Mouse (Mus musculus): ENCODE data around the gene Bend4.

Gene Bend4

DNA sequence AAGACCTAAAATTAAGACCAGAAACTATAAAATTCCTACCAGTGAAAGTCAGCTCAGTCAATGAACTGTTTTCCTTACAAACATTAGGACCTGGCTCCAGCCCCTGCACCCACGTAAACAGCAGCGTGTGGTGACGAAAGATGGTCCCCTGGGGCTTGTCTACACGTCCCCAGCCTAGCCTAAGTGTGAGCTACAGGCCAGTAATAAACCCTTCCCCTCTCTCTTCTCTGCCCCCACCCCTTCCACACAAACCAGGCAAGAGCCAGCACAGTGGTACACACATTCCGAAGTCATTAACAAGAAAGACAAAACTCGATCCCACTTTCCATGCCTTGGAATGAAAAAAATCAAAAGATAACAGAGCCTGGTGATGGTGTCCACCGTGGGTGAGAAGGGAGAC, 16.6 kb downstream of the Bend4 start:
- DNase-seq = no peak

DNA sequence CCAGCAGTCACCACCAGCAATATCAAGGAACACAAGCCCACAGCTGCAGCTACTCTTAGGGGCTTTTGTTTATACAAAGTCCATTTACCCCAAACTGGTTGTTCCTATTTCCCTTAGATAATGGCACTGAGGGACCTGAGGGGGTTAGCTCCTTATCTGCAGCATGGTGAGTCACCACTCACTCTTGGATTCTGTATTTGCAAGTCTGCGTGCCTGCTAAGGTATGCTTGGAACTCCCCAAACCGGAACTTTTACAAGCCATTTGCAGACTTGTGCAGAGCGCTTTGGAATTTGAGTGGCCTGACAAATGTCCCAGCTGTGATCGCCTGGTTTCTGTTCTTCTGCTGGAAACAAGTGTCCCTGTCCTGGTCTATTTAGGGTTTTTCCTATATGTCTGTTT, 17.7 kb downstream of the Bend4 start:
- DNase-seq = no peak

DNA sequence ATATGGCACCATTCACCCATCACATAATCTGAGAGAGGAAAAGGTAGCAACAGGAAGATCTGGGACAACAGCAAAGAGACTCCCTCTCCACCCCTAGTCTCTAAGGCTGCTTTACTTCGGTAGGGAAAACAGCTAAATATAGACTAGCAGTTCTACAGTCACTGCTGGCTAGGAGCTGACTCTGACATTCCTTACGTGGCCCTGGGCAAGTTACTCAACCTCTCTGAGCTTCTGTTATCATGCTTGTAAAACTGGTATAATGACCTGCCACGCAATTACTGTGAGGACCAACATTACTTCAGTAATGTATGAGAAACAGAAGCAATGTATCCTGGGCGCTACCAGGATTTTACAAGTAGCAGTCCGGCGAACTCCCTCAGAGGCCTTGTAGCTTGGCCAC, 19.7 kb downstream of the Bend4 start:
- no peak for DNase-seq

DNA sequence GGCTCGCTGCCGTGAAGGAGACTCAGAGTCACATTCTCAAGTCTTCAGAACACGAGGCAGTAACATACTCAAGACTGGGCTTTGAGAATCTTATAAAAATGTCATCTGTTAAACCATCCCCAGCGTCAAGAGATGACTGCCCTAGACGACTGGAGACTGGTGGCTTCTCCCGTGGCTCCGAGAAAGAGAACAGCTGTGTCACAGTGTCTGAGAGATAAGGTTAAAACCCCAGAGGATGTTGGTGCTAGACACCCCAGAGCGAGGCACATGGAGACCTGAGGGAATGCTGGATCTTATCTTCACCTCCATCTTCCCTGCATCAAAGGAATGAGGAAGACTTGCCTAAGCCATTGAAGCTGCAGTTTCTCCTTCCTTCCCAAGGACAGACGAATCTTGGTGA, 23.2 kb downstream of the Bend4 start:
- DNase-seq = no peak

DNA sequence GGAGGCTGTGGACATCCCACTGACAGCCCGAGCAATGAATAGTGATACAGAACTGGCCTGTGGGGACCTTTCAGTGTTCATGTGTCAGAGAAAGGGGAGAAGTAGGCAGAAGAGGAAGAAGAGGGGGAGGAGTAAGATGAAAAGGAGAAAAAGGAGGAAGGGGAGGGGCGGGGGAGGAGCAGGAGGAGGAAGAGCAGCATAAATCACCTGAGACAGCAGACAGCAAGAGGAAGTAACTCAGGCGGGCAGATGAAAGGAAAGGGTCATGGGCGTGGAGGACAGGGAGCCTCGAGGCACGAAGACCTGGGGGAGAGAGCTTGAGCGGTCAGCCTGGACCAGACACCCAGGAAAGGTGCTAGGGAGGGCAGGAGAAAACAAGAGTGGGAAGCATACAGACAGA, 23.7 kb downstream of the Bend4 start:
- DNase-seq = no peak

DNA sequence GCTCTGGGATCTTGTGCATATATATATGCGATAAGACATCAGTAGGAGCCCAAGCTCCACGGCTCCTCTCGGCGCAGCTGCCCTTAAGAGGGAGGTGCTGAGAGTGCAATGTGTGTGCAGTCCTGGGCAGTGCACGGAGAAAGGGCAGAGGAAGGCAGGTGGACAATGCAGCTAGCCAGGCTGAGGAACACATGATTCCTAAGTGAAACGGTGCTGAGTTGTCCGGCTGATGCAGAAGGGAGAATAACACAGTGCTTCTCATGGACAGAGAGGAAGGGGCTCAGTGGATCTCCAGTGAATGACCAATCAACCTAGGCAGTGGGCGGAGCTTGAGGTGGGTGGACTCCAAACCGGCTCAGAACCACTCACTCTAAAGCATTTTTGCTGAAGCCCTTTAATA, 26.5 kb downstream of the Bend4 start:
- DNase-seq = no peak

DNA sequence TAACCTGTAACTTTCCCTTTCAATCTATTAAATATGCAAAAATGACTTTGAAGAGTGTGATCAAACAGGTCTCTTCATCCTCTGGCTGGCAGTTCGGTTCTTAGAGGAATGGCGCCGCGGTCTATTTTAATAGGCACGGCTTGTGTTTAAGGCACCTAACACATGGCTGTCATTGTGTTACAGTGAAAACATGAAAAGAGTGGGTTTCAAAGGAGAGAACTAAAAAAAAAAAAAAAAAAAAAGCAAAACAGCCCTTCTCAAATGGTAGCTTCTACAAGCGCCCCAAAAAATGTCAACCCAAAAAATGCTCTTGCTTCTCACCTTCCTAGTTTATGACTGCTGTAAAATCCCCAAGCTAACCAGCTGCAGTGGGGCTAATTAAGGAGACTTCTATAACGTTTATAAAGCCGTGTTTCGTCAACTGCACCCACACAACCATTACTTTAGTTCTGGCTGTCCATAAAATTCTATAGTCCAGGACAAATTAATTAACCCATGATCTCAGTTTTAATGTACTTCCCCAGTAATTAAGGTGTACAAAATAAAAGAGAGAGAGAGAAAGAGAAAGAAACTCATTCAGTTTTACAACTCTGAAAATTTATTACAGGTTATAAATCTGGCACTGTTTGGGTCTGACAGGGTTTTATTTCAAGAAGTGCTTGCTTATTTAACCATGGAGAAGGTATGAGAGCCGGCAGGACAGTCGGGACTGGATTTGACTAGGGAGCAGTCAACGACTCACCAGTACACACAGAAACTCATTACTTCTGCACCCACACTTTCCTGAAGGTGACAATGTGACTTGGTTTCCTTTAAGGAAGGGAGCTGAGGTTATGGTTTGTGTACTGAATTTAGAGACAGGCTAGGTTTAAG, 27.3 kb downstream of the Bend4 start:
- DNase-seq = no peak

DNA sequence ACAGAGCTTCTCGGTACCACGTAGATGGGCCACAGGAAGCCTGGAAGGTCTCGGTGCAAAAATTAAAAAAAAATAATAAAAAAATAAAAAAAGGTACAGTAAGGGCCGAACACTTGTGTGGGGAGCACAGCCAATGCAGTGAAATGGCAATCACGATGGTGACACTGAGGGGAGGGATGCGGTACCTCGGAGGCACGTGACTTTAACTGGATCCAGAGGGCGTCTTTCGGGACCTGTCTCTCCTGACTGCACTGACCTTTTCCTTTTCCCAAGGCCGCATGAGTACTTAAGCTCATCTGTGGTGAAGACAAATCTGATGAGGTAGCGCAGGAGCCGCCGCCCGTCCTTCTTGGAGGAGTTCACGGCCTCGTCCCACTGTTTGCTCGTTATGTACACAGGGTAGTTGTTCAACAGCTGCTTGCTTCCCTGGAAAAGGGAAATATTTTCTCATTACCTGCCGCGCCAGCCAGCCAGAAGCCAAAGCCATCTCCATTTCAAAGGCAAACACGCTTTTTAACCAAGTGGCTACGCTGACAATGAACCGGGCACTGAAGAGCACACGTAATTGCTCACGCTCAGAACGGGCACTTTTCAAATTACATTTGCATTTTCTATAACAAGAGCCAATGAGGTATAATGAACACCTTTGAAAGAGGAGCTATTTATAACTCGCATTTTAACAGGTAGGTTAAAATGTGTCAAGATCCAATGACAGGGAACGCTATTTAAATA, 28.1 kb downstream of the Bend4 start:
- DNase-seq = no peak

DNA sequence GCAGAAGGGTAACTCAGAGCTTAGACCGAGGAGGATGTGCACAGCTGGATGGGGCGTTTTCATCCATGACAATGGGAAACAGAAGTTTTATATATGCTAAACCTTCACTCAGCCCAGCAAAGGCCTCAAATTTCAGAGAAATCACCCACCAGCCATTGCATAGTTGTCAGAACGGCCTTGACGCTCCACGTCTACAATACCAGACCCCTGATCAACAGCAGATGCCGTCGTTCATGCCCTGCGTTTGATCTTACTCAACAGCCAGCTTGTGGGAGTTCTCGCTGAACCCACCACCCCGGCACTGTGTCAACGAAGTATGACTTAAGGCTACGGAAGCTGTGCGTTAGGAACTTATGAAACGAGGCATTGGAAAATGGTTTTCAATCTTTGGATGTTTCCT, 30.9 kb downstream of the Bend4 start:
- no peak for DNase-seq

DNA sequence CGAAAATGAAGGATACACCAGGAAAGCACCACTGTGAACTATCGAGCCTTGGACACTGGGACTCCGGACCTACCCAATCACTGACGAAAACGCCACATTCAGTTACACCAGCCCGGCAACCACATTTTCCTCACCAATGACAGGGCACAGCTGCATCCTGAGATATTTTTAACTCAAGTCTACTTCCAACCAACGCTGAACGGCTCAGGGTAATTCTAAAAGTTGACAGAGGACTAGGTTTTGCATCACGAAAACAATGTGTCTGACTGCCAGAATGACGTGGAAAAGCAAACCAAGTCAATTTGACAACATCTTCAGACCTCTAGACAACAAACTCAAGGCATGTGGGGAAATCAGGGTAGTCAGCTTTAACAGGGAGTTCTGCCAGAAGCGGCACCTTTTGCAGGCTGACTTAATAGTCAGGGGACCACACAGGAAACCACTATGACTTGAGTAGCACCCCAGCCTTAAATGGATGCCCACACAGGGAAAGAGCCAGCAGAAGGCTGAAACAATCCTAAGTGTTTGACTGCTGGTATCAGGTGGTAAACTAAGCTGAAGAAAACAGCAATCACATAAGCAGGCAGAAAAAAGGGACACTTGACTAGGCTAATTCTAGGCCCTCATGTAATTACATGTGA, 32.8 kb downstream of the Bend4 start:
- no peak for DNase-seq

DNA sequence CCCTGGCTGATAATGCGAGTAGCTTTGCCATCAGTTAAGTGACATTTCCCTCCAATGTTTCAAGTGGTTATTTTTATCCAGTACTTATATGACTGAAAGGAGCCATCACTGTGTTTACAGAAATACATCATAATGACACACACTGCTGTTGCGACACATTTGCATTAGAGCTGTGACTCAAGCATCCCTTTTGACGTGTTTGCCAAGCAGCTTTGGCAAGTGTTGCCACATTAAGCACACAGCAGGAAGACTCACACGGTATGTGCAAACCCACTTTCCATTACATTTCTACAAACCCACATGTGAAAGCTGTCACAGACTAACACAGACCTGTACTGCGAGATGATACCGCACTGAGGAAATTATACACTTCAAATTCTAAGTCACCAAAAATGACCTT, 34.2 kb downstream of the Bend4 start:
- DNase-seq = no peak

DNA sequence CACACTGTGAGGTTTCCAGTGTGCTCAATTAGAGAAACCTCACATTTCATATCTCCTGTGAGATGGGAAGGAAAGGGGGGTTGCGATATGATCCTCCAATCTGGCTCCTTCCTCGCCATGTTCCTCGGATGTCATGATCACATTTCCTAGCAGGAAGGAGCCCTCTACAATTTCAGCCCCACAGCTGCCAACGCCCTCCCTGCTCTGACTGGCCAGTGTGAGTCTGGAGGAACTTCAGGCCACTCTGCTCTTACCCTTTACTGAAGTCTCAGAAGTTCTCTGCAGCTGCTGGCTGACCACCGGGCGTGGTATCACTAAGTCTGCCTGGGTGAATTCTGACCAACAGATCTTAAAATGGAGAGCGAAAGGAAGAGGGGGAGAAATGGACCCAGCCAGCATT, 45.6 kb downstream of the Bend4 start:
- DNase-seq = no peak

DNA sequence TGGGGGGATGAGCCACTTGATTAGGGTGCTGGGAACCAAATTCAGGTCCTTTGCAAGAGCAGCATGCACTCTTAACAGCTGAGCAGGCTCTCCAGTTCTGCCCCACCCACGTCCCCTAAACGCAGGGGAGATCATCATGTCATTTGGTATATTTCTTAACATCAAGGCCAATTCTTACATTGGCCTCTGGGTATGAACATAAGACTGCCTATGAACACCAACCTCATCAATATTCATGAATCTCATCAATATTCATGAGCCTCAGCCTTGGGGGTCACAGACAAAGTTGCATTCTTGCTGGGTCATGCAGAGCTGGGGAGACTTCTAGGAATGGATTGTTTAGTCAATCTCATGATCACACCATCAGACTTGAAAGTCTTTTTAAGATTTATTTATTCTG, 46.4 kb downstream of the Bend4 start:
- DNase-seq = peak; percentile 15

DNA sequence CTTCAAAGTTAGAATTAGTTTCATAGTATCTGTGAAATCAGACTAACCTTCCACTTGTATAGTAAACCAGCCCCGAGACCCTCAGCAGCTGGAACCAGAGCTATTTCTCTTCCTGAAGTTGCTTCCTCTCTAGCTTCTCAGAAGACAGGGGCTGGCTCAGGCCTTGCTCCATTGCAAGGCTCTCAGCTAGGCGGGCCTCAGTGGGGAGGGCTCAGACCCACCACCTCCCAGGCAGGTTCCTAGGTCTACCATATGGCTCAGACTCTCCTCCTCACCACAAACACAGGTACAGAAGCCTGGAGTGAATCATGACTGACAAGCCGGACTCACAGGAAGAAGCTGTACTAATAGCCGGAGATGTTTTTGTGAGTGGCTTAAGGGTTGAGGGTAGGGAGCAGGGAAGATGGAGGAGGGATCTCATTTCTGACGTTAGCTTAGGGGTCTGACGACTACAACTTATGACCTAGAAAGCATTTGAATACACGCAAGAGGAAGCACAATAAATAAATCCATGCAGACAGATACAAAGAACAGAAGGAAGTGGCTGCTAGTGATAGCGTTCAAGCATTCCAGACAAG, 51.0 kb downstream of the Bend4 start:
- DNase-seq = peak; percentile 55

DNA sequence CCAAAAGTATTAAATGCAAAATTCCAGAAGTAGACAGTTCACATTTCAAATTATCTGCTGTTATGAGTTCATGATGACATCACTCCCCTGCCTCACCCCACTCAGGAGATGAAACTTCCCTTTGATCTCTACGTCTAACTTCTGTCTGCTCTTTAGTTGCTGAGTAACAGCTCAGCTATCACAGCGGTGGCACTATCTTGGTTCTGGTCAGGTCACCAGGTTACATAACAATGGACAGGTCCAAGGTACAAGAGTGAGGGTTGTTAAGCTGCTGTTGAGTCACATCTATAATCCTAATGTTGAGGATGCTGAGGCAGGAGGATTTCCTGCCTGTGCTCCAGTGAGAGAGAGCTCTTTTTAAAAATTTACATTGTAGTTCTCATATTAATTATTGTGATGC, 65.2 kb downstream of the Bend4 start:
- no peak for DNase-seq

DNA sequence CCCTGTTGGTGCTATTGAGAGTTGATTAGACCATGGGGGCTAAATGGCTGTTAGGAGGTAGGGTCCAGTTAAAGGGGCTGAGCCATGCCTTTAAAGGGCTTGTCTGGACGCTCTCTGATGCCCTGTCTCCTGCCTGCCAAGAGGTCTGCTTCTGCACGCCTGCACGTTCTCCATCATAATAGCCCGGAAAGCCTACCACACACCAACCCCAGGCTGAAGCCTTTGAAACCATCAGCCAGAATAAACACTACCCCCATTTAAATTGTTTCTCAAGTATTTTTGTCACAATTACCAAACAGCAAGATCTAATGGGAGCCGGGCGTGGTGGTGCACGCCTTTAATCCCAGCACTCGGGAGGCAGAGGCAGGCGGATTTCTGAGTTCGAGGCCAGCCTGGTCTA, 65.8 kb downstream of the Bend4 start:
- DNase-seq = no peak

DNA sequence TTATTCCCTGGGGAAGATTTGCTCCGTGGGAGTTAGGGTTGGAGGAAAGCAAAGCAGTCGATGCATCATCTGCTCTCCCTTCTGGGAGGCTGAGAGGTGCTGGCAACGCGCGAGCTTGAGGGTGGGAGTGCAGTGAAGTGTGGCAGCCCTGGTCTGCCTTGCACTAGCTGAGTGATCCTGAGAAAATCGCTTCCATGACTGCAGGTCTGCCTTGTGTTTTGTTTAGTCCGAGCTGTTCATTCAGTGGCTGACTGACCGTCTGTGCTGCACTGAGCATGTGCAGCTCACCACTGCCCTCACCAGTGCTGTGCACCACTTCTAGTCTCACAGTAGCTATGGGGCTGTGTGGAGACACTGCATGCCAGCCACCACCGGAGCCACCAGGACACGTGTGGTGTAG, 79.2 kb downstream of the Bend4 start:
- no peak for DNase-seq

DNA sequence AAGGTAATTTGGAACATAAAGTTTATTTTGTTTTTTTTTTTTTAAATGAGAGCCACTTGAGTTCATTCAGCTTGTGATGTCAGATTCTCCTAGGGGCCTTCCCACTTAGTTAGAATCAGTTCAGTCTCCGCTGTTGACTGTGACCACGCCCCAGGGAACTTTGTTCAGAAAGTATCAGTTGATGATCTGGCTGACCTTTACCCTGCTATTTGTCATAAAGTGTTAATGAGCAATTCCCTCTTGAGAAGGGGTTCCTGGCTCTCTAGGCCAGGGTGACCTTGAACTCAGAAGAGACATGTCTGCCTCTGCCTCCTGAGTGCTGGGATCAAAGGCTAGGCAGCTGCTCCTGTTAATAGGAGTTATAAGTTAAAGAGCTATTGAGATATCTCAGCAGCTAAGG, 81.0 kb downstream of the Bend4 start:
- no peak for DNase-seq

Data from retina, postnatal 1 day (tissue).